Mouse (Mus musculus) lung, postnatal 0 days (tissue): ENCODE measurements at regions not wholly inside any gene's neighbourhood (a gene's known extent, or its start where the extent isn't known, plus 50 kb on each side); places are given as distances from the start of the nearest gene placed in this dataset.

ENCODE experiments used
- ATAC-seq: fragments of 200-750 bp; cut with Nextera tagmentation; 2 replicates; pipeline ENCODE4 v1.8.0; 2017; ENCODE audit warnings: moderate library complexity
- DNase-seq: peaks from one replicate; pipeline ENCODE4 v3.0.0-alpha.2; 2016; ENCODE audit warnings: low spot score
- H3K27ac ChIP-seq: fragments of 300-500 bp; sonication (generic); 2 replicates; pipeline ENCODE4 v1.5.1; 2014; ENCODE audit warnings: antibody characterized with exemption, mild to moderate bottlenecking, low read length, mixed read lengths
- H3K27me3 ChIP-seq: fragments of 300-500 bp; sonication (generic); replicated peaks from 2 replicates; pipeline ENCODE4 v1.6.1; 2014; ENCODE audit warnings: low read length, mixed read lengths; ENCODE audit not compliant: insufficient read depth
- H3K36me3 ChIP-seq: fragments of 300-500 bp; sonication (generic); 2 replicates; pipeline ENCODE4 v1.6.1; 2014; ENCODE audit warnings: low read length, mixed read lengths; ENCODE audit not compliant: insufficient read depth
- H3K4me1 ChIP-seq: fragments of 300-500 bp; sonication (generic); 2 replicates; pipeline ENCODE4 v1.6.1; 2014; ENCODE audit warnings: antibody characterized with exemption, low read depth, low read length, mixed read lengths; ENCODE audit not compliant: insufficient read depth
- H3K4me2 ChIP-seq: fragments of 300-500 bp; sonication (generic); replicated peaks from 2 replicates; pipeline ENCODE4 v1.6.1; 2014; ENCODE audit warnings: low read depth, mild to moderate bottlenecking, low read length, moderate library complexity, mixed read lengths
- H3K4me3 ChIP-seq: fragments of 300-500 bp; sonication (generic); 2 replicates; pipeline ENCODE4 v1.5.1; 2014; ENCODE audit warnings: low read depth, low read length
- H3K9ac ChIP-seq: fragments of 300-500 bp; sonication (generic); replicated peaks from 2 replicates; pipeline ENCODE4 v1.6.1; 2014; ENCODE audit warnings: low read depth, mild to moderate bottlenecking
- H3K9me3 ChIP-seq: fragments of 300-500 bp; sonication (generic); 2 replicates; pipeline ENCODE4 v1.6.1; 2016; ENCODE audit warnings: low read length, mixed read lengths
- CTCF ChIP-seq: IDR thresholded peaks from 2 replicates; pipeline ENCODE4 v1.5.1; 2016; ENCODE audit warnings: antibody characterized with exemption, mild to moderate bottlenecking
- EP300 ChIP-seq: IDR thresholded peaks from 2 replicates; pipeline ENCODE4 v1.6.1; 2016; ENCODE audit warnings: antibody characterized with exemption, mild to moderate bottlenecking, control low read depth
- WGBS: fragments of 180-500 bp; shearing (Covaris S2); extraction: QIAGEN DNeasy Blood & Tissue Kit; methylation state at CpG from one replicate; pipeline ENCODE4 v1.1.7; 2014; 5-methylcytosine and 5-hydroxymethylcytosine counted together

GRCm38 (mm10) chr15:49492836-49493235 is 4391.9 kb upstream of the Gm7489 start:
- no peak overlapping the region for H3K4me3 ChIP-seq
- H3K4me1 ChIP-seq: no peaks in the 10 kb centered on the region
- H3K9ac ChIP-seq: no peak overlapping the region
- H3K27ac ChIP-seq: no peak overlapping the region
- ATAC-seq (no peak), DNase-seq (no peak)
- H3K4me2 ChIP-seq: no peak overlapping the region
- WGBS: 43% methylated on average over 2 of the region's 2 CpGs
- no peaks in the 10 kb centered on the region for H3K36me3 ChIP-seq
- no peak for TF ChIP-seq CTCF
- TF ChIP-seq EP300: no peak
- no peaks in the 10 kb centered on the region for H3K27me3 ChIP-seq
- H3K9me3 ChIP-seq: no peaks in the 10 kb centered on the region

- Histone ChIP-seq H3K4me3 (no peak overlapping the region), H3K27ac (no peak overlapping the region), H3K27me3 (no peaks in the 10 kb centered on the region), H3K9me3 (no peaks in the 10 kb centered on the region), H3K4me2 (no peak overlapping the region), H3K36me3 (no peaks in the 10 kb centered on the region), H3K9ac (no peak overlapping the region), H3K4me1 (no peaks in the 10 kb centered on the region)
- no peak for DNase-seq
- TF ChIP-seq EP300 (no peak), CTCF (no peak)
- ATAC-seq: no peak
Measured at GRCm38 (mm10) chr15:49501821-49502220, 4382.9 kb upstream of the Gm7489 start.
